Mouse (Mus musculus): ENCODE measurements at regions not wholly inside any gene's neighbourhood (a gene's known extent, or its start where the extent isn't known, plus 50 kb on each side); places are given as distances from the start of the nearest gene placed in this dataset.

DNA sequence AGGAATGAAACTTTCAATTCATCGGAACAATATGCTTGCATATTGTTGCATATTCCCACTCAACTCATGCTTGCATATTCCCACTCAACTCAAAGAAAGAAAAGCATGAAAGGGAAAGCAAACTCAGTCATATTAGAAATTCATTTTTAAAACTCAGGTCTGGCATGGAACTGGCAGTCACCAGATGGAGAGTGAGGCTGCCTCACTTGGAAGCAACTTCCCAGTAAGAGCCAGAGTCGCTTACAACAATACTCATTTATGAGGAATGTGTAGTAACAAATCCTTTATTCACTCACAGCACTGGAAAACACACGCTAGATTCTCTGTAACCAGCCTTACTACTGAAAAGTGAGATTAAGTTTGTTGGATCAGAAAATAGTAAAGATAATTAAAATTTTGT is 70.9 kb upstream of the Ngly1 start:
- Histone ChIP-seq H3K4me3 (replicated peaks) (no peak overlapping the region), H3K9me3 (no peaks in the 10 kb centered on the region), H3K27me3 (replicated peaks) (no peaks in the 10 kb centered on the region), H3K36me3 (replicated peaks; ENCODE audit: low read length) (no peaks in the 10 kb centered on the region), H3K4me1 (no peaks in the 10 kb centered on the region)
- TF ChIP-seq GATA1 (IDR thresholded peaks at IDR 0.05; ENCODE audit: borderline replicate concordance, low read length) (no peak), FLI1 (IDR thresholded peaks at IDR 0.05; ENCODE audit: low read length) (no peak)

DNA sequence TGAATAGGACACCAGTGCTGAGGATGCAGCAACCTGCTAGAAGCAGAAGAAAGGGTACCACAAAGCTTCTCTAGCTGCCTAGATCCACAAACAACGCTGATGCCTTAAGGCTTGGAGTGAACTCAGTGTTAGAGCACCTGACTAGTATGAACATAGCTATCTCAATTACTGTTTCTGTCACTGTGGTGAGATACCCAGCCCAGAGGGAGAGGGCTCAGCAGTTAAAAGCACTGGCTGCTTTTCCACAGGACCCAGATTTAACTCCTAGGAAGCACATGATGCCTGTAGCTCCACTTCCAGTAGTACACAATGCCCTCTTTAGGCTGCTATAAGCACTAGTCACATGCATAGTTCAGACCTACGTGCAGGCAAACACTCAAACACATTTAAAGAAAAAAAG is 67.3 kb upstream of the Ngly1 start:
- Histone ChIP-seq H3K9me3 (no peaks in the 10 kb centered on the region), H3K4me3 (replicated peaks) (no peak overlapping the region), H3K4me1 (no peaks in the 10 kb centered on the region), H3K36me3 (replicated peaks; ENCODE audit: low read length) (no peaks in the 10 kb centered on the region), H3K27me3 (replicated peaks) (no peaks in the 10 kb centered on the region)
- TF ChIP-seq FLI1 (IDR thresholded peaks at IDR 0.05; ENCODE audit: low read length): no peak
- no peak for TF ChIP-seq GATA1 (IDR thresholded peaks at IDR 0.05; ENCODE audit: borderline replicate concordance, low read length)

DNA sequence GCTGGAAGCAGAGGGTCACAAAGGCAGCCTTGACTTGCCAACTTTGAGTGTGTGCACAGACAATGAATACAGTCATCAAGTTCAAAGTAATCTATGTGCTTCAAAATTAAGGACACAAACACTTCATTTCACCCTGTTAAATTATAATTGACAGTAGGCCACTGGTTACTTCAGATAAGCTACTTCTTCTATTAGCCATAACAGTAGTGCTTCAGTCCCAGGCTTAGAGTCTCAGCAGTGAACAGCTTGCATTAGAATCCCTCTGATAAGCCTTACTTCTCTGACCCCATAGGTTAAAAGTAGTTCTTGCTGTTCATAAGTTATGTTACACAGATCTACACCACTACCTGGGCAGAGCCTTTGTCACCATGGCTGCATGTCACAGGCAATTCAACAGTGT is 63.8 kb upstream of the Ngly1 start:
- no peaks in the 10 kb centered on the region for H3K4me1 ChIP-seq
- H3K27me3 ChIP-seq (replicated peaks): no peaks in the 10 kb centered on the region
- no peaks in the 10 kb centered on the region for H3K36me3 ChIP-seq (replicated peaks; ENCODE audit: low read length)
- TF ChIP-seq GATA1 (IDR thresholded peaks at IDR 0.05; ENCODE audit: borderline replicate concordance, low read length) (no peak), FLI1 (IDR thresholded peaks at IDR 0.05; ENCODE audit: low read length) (no peak)
- no peaks in the 10 kb centered on the region for H3K9me3 ChIP-seq
- H3K4me3 ChIP-seq (replicated peaks): no peak overlapping the region
